Mouse (Mus musculus) heart, adult 2 months (tissue): ENCODE measurements around the gene Abcg4. TPM values are rescaled to one million over a fixed set of nuclear protein-coding genes. Genes with fewer than 3 reads are reported as not detected.
"Not testable (repeated sequence)": the region's sequence is repeated elsewhere in the genome, so short reads cannot be mapped to it uniquely, and the experiment has no call there.

ENCODE experiments used
- DNase-seq, 2 experiments: peaks; one replicate each; pipeline ENCODE4 v3.0.0; 2021
- H3K27ac ChIP-seq: fragments of 200-600 bp; 2 replicates; pipeline ENCODE4 v1.8.1; 2022
- H3K27me3 ChIP-seq: fragments of 200-500 bp; 2 replicates; pipeline ENCODE4 v1.6.1; 2012; ENCODE audit warnings: mild to moderate bottlenecking, low read length, inconsistent platforms, mixed read lengths; ENCODE audit not compliant: control insufficient read depth, insufficient read depth
- H3K36me3 ChIP-seq: fragments of 200-500 bp; 2 replicates; pipeline ENCODE4 v1.6.1; 2012; ENCODE audit warnings: low read length, inconsistent platforms; ENCODE audit not compliant: control insufficient read depth, insufficient read depth
- H3K4me1 ChIP-seq: fragments of 200-500 bp; 2 replicates; pipeline ENCODE4 v1.6.1; 2011; ENCODE audit warnings: low read length; ENCODE audit not compliant: control insufficient read depth, insufficient read depth
- H3K4me3 ChIP-seq: fragments of 200-600 bp; 2 replicates; pipeline ENCODE4 v1.8.1; 2022
- H3K79me2 ChIP-seq: fragments of 200-500 bp; replicated peaks from 2 replicates; pipeline ENCODE4 v1.6.1; 2012; ENCODE audit warnings: mild to moderate bottlenecking, inconsistent platforms, low read length, moderate library complexity, mixed read lengths; ENCODE audit not compliant: control insufficient read depth, insufficient read depth
- H3K9ac ChIP-seq: fragments of 200-500 bp; 2 replicates; pipeline ENCODE4 v1.6.1; 2012; ENCODE audit warnings: low read depth, mild to moderate bottlenecking, control low read depth, inconsistent platforms, low read length, mixed read lengths
- CTCF ChIP-seq: fragments of 200-600 bp; IDR thresholded peaks from 2 replicates; pipeline ENCODE4 v1.8.1; 2022; ENCODE audit warnings: antibody characterized with exemption, mild to moderate bottlenecking, moderate library complexity
- EP300 ChIP-seq: fragments of 200-500 bp; IDR thresholded peaks from 2 replicates; pipeline ENCODE4 v1.6.1; 2011; ENCODE audit warnings: low read depth, low read length, control low read depth; ENCODE audit not compliant: insufficient read depth
- POLR2A ChIP-seq: fragments of 200-500 bp; IDR thresholded peaks from 2 replicates; pipeline ENCODE4 v1.6.1; 2011; ENCODE audit warnings: mild to moderate bottlenecking, low read depth, low read length, control low read depth; ENCODE audit not compliant: insufficient read depth
- WGBS: fragments of 180-500 bp; shearing (Covaris S2); methylation state at CpG from one replicate; pipeline ENCODE4 v1.1.7; 2018; 5-methylcytosine and 5-hydroxymethylcytosine counted together
- intact Hi-C: fragments of 180-260 bp; cut with DNase I; formaldehyde crosslinking; loops from one replicate; pipeline ENCODE4 v1.15.1; 2025
- polyA plus RNA-seq: library from polyadenylated mRNA; depleted of rRNA; stranded (reverse); fragments of >200 nt; gene quantifications from 2 replicates; pipeline ENCODE4 v1.2.3, GENCODE M21; 2012
- total RNA-seq, 2 experiments: library from RNA; stranded (reverse); gene quantifications; 2 replicates each; pipeline ENCODE4 v1.2.3; 2021

The Abcg4 gene
- total and polyA plus RNA-seq, 3 experiments: 0.42 to 2.1 (median 0.75) TPM

DNA sequence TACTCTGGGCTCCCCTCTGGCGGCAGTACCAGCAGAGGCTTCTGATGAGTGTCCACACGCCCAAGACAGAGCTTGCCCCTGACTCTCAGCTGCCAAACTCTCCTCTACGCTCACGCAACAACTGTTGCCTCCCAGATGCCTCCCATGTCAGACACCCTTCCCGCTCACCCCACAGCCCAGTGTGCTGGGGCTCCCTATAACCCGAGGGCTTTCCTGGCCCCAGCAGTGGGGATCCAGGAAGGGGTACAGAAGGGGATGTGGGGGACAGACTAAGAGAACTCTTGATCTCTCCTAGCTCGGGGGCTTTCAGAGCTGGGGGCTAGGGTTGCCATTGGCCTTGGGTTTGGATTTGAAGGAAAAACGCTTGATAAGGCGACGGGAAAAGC, 22.3 kb upstream of the Abcg4 start:
- H3K9ac ChIP-seq: peak overlapping the region; percentile 60; the same call in 1 of the 2 replicates

GRCm38 (mm10) chr9:44309756-44310155, 21.3 kb upstream of the Abcg4 start:
- no peaks in the 10 kb centered on the region for H3K27me3 ChIP-seq
- peaks cover 2% of the 10 kb centered on the region; the same call in 1 of the 2 replicates for H3K4me1 ChIP-seq
- no peak overlapping the region for H3K27ac ChIP-seq
- no peak for TF ChIP-seq EP300
- no peak for TF ChIP-seq POLR2A
- TF ChIP-seq CTCF: no peak
- no peak overlapping the region for H3K4me3 ChIP-seq
- no peak overlapping the region for H3K9ac ChIP-seq
- H3K79me2 ChIP-seq: no peaks in the 10 kb centered on the region
- DNase-seq: no peak
- intact Hi-C loops: loop anchor here (5.0 kb wide), 1 partner anchor 33 kb away; the partner anchor contains the start of gene Hmbs
- no peaks in the 10 kb centered on the region for H3K36me3 ChIP-seq
- 87% methylated on average over 3 of the region's 3 CpGs for WGBS

More for the DNA sequence above, 22.3 kb upstream of the Abcg4 start:
- H3K36me3 ChIP-seq: no peaks in the 10 kb centered on the region
- peak overlapping the region; percentile 93 for H3K27ac ChIP-seq
- peak overlapping the region; percentile 31 for H3K4me3 ChIP-seq
- intact Hi-C loops: no loop called here
- no peaks in the 10 kb centered on the region for H3K27me3 ChIP-seq
- TF ChIP-seq EP300: no peak
- no peak; the same call in 1 of the 2 replicates for TF ChIP-seq CTCF
- no peak for TF ChIP-seq POLR2A
- WGBS: 39% methylated on average over 10 of the region's 10 CpGs
- no peak for DNase-seq
- H3K4me1 ChIP-seq: peaks cover 2% of the 10 kb centered on the region; the same call in 1 of the 2 replicates
- H3K79me2 ChIP-seq: no peaks in the 10 kb centered on the region

- TF ChIP-seq POLR2A: no peak
- H3K79me2 ChIP-seq: peaks cover 2% of the 10 kb centered on the region; the same call in 1 of the 2 replicates
- peaks cover 5% of the 10 kb centered on the region for H3K4me1 ChIP-seq
- no peak overlapping the region for H3K9ac ChIP-seq
- no peak for DNase-seq
- intact Hi-C loops: loop anchor here (5.0 kb wide), 1 partner anchor 35 kb away; the partner anchor contains the start of gene Hmbs
- H3K27me3 ChIP-seq: no peaks in the 10 kb centered on the region
- H3K4me3 ChIP-seq: no peak overlapping the region
- no peaks in the 10 kb centered on the region for H3K36me3 ChIP-seq
- WGBS: 69% methylated on average over 2 of the region's 2 CpGs
- H3K27ac ChIP-seq: no peak overlapping the region
These were observed 18.8 kb upstream of the Abcg4 start for GRCm38 (mm10) chr9:44307248-44307647.

GRCm38 (mm10) chr9:44306532-44306931, 18.1 kb upstream of the Abcg4 start:
- no peaks in the 10 kb centered on the region for H3K36me3 ChIP-seq
- H3K27me3 ChIP-seq: no peaks in the 10 kb centered on the region
- TF ChIP-seq POLR2A: no peak
- TF ChIP-seq CTCF: no peak
- TF ChIP-seq EP300: no peak
- H3K4me1 ChIP-seq: peaks cover 3% of the 10 kb centered on the region
- no peak overlapping the region for H3K9ac ChIP-seq
- H3K4me3 ChIP-seq: no peak overlapping the region
- intact Hi-C loops: loop anchor here (5.0 kb wide), 1 partner anchor 36 kb away; the partner anchor contains the start of gene Hmbs
- H3K79me2 ChIP-seq: peaks cover 2% of the 10 kb centered on the region; the same call in 1 of the 2 replicates
- H3K27ac ChIP-seq: no peak overlapping the region
- WGBS: 84% methylated on average over 6 of the region's 6 CpGs
- DNase-seq: no peak

GRCm38 (mm10) chr9:44305466-44306079, 17.2 kb upstream of the Abcg4 start, which contains the start of gene Hinfp:
Hinfp (minus strand) TSS chr9:44305671.
- under 1% methylated on average over 54 of the region's 54 CpGs for WGBS

GRCm38 (mm10) chr9:44300001-44300400, 11.6 kb upstream of the Abcg4 start:
- H3K4me1 ChIP-seq, H3K4me3 ChIP-seq, H3K36me3 ChIP-seq, H3K79me2 ChIP-seq, H3K27ac ChIP-seq, H3K27me3 ChIP-seq, intact Hi-C loops, H3K9ac ChIP-seq, DNase-seq: not testable (repeated sequence)
- WGBS: 97% methylated on average over 3 of the region's 3 CpGs

More at GRCm38 (mm10) chr9:44305466-44306079, 17.2 kb upstream of the Abcg4 start, which contains the start of gene Hinfp:
- Histone ChIP-seq H3K4me3 (peak within 1 kb of the TSS; percentile 93), H3K79me2 (peaks cover 2% of the 10 kb centered on the region; the same call in 1 of the 2 replicates), H3K36me3 (no peaks in the 10 kb centered on the region), H3K4me1 (peaks cover 3% of the 10 kb centered on the region), H3K27ac (peak within 1 kb of the TSS; percentile 82), H3K9ac (peak within 1 kb of the TSS; percentile 79), H3K27me3 (no peaks in the 10 kb centered on the region)
- intact Hi-C loops: loop anchor here (2.0 to 5.0 kb wide), 2 partner anchors 21 to 37 kb away; partner anchors contain the start of genes Dpagt1 and Hmbs
- TF ChIP-seq EP300 (peak; percentile 84), POLR2A (peak; percentile 92), CTCF (no peak)
- DNase-seq: peak; percentile 97 to 99
